Mouse (Mus musculus) limb, embryonic 14.5 days (tissue): Measurements from ENCODE around the gene Zdhhc19. TPM values are rescaled to one million over a fixed set of nuclear protein-coding genes. Genes with fewer than 3 reads are reported as not detected.

ENCODE experiments used
- ATAC-seq: fragments of 200-750 bp; cut with Nextera tagmentation; 2 replicates; pipeline ENCODE4 v1.8.0; 2017; ENCODE audit warnings: low read depth, moderate number of reproducible peaks, moderate TSS enrichment; ENCODE audit not compliant: low FRiP score
- DNase-seq: peaks from one replicate; pipeline ENCODE4 v3.0.0-alpha.2; 2015; ENCODE audit warnings: low spot score
- H3K27ac ChIP-seq: fragments of 300-500 bp; sonication (generic); replicated peaks from 2 replicates; pipeline ENCODE4 v1.5.1; 2014; ENCODE audit warnings: low read depth, mild to moderate bottlenecking, low read length, moderate library complexity, mixed read lengths
- H3K27me3 ChIP-seq: fragments of 300-500 bp; sonication (generic); 2 replicates; pipeline ENCODE4 v1.6.1; 2014; ENCODE audit warnings: low read length, mixed read lengths; ENCODE audit not compliant: control insufficient read depth, insufficient read depth
- H3K36me3 ChIP-seq: fragments of 300-500 bp; sonication (generic); 2 replicates; pipeline ENCODE4 v1.6.1; 2014; ENCODE audit warnings: mild to moderate bottlenecking, low read length, moderate library complexity, mixed read lengths; ENCODE audit not compliant: control insufficient read depth, insufficient read depth
- H3K4me1 ChIP-seq: fragments of 300-500 bp; sonication (generic); 2 replicates; pipeline ENCODE4 v1.6.1; 2014; ENCODE audit warnings: antibody characterized with exemption, low read length, mixed read lengths; ENCODE audit not compliant: control insufficient read depth, insufficient read depth
- H3K4me2 ChIP-seq: fragments of 300-500 bp; sonication (generic); replicated peaks from 2 replicates; pipeline ENCODE4 v1.6.1; 2014; ENCODE audit warnings: low read depth, mild to moderate bottlenecking, low read length, moderate library complexity; ENCODE audit not compliant: severe bottlenecking
- H3K4me3 ChIP-seq: fragments of 300-500 bp; sonication (generic); replicated peaks from 2 replicates; pipeline ENCODE4 v1.5.1; 2014; ENCODE audit warnings: low read length
- H3K9ac ChIP-seq: fragments of 300-500 bp; sonication (generic); 2 replicates; pipeline ENCODE4 v1.6.1; 2014; ENCODE audit warnings: mild to moderate bottlenecking, low read depth, low read length, moderate library complexity; ENCODE audit not compliant: severe bottlenecking
- H3K9me3 ChIP-seq: fragments of 300-500 bp; sonication (generic); 2 replicates; pipeline ENCODE4 v1.6.1; 2016; ENCODE audit warnings: low read length; ENCODE audit not compliant: control insufficient read depth
- POLR2A ChIP-seq: fragments of 200-500 bp; IDR thresholded peaks from 2 replicates; pipeline ENCODE4 v1.8.0; 2012; ENCODE audit warnings: inconsistent platforms, mild to moderate bottlenecking, moderate library complexity, borderline replicate concordance; ENCODE audit not compliant: insufficient read depth, insufficient read length; ENCODE audit errors: extremely low read depth
- WGBS: fragments of 180-500 bp; shearing (Covaris S2); extraction: QIAGEN DNeasy Blood & Tissue Kit; methylation state at CpG from one replicate; pipeline ENCODE4 v1.1.7; 2014; 5-methylcytosine and 5-hydroxymethylcytosine counted together
- polyA plus RNA-seq, 2 experiments: library from polyadenylated mRNA; depleted of rRNA in 1 of 2; stranded (reverse) in 1 of 2; unstranded in 1 of 2; fragments of >200 nt; fragmentation: Nextera tagmentation in 1 of 2; extraction: Ambion mirVana in 1 of 2; gene quantifications; 2 replicates each; pipeline versions ENCODE4 v1.2.1 to v1.2.3; 2012 to 2014

Gene Zdhhc19
- polyA plus RNA-seq, 2 experiments, result not detected

- ATAC-seq (no peak), DNase-seq (no peak)
- H3K4me1 ChIP-seq, result peaks cover 7% of the 10 kb centered on the region
- H3K27ac ChIP-seq, result no peak overlapping the region
- no peaks in the 10 kb centered on the region for H3K36me3 ChIP-seq
- no peaks in the 10 kb centered on the region for H3K27me3 ChIP-seq
- peak overlapping the region; percentile 85 for H3K4me2 ChIP-seq
- no peak overlapping the region for H3K9ac ChIP-seq
- TF ChIP-seq POLR2A, result no peak
- 47% methylated on average over 7 of the region's 7 CpGs for WGBS
- H3K4me3 ChIP-seq, result peak overlapping the region; percentile 78; the same call in 1 of the 2 replicates
- no peaks in the 10 kb centered on the region for H3K9me3 ChIP-seq
Observed at GRCm38 (mm10) chr16:32607562-32608343, 111.7 kb downstream of the Zdhhc19 start.

- H3K4me2 ChIP-seq, result peak overlapping the region; percentile 85
- H3K9ac ChIP-seq, result peak overlapping the region; percentile 70; the same call in 1 of the 2 replicates
- H3K4me3 ChIP-seq, result peak overlapping the region; percentile 78
- no peak for TF ChIP-seq POLR2A
- no peaks in the 10 kb centered on the region for H3K27me3 ChIP-seq
- no peaks in the 10 kb centered on the region for H3K9me3 ChIP-seq
- ATAC-seq (no peak), DNase-seq (no peak)
- WGBS, result 6% methylated on average over 8 of the region's 8 CpGs
- H3K27ac ChIP-seq, result no peak overlapping the region
- peaks cover 7% of the 10 kb centered on the region for H3K4me1 ChIP-seq
- no peaks in the 10 kb centered on the region for H3K36me3 ChIP-seq
Observed at GRCm38 (mm10) chr16:32608344-32608711, 112.3 kb downstream of the Zdhhc19 start.

- H3K27me3 ChIP-seq, result no peaks in the 10 kb centered on the region
- peak; percentile 98 for ATAC-seq
- peak within 1 kb of the TSS; percentile 78 for H3K4me3 ChIP-seq
Observed at GRCm38 (mm10) chr16:32608712-32609400, 112.8 kb downstream of the Zdhhc19 start, which contains the start of gene Tfrc. Gene Tfrc, plus strand, starts transcription at chr16:32608920.

GRCm38 (mm10) chr16:32609401-32609779 is 113.3 kb downstream of the Zdhhc19 start:
- 1% methylated on average over 14 of the region's 14 CpGs for WGBS
- Histone ChIP-seq H3K9me3 (no peaks in the 10 kb centered on the region), H3K4me2 (peak overlapping the region; percentile 85), H3K9ac (peak overlapping the region; percentile 70), H3K36me3 (0 out of 2 replicates have a peak, but pooled peaks cover 3% of the 10 kb centered on the region), H3K4me3 (peak overlapping the region; percentile 78), H3K27me3 (no peaks in the 10 kb centered on the region), H3K27ac (peak overlapping the region; percentile 84), H3K4me1 (peaks cover 7% of the 10 kb centered on the region)
- no peak for TF ChIP-seq POLR2A
- ATAC-seq (no peak), DNase-seq (peak; percentile 37)

More at GRCm38 (mm10) chr16:32608712-32609400, 112.8 kb downstream of the Zdhhc19 start, which contains the start of gene Tfrc:
- Histone ChIP-seq H3K9ac (peak within 1 kb of the TSS; percentile 70), H3K4me1 (peaks cover 7% of the 10 kb centered on the region), H3K4me2 (peak within 1 kb of the TSS; percentile 85), H3K9me3 (no peaks in the 10 kb centered on the region), H3K27ac (peak within 1 kb of the TSS; percentile 84), H3K36me3 (no peaks in the 10 kb centered on the region)
- TF ChIP-seq POLR2A, result peak; percentile 99
- WGBS, result 0% methylated on average over 68 of the region's 73 CpGs
- DNase-seq, result peak; percentile 99
